Mouse (Mus musculus): ENCODE data around the gene Olfr1272.
"Not testable (repeated sequence)": the region's sequence is repeated elsewhere in the genome, so short reads cannot be mapped to it uniquely, and the experiment has no call there.

The Olfr1272 gene

GRCm38 (mm10) chr2:90292741-90293140, at the start of gene Olfr1272:
TSS of gene Olfr1272 (minus strand) at chr2:90292841.
- no peak for DNase-seq (ENCODE audit: low read depth)

DNA sequence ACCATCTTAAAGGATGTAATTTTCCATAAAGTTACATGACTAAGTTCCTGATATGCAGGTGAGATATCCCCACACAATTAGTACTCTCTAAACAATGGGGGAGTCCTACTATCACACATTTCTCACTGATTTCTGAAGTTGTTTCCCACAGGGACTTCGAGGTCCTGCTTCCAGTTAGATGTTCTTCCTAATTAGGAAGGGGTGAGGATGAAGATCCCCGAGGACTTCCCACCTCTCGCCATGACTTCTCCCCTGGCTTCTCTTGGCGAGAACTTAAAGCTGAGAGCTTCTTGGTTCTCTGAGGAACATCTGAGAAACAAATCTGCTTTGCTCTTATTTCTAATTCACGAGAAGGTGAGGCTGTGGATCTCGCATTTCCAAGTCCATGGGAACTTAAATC, 29.3 kb upstream of the Olfr1272 start, which contains the start of gene Gm13769:
TSS of gene Gm13769 (plus strand) at position 301 of the 400 bp plus-strand sequence.
- not testable (repeated sequence) for DNase-seq (ENCODE audit: low read depth)

GRCm38 (mm10) chr2:90270932-90271331, 21.7 kb downstream of the Olfr1272 start, which contains the start of gene Olfr1271:
TSS of gene Olfr1271 (minus strand) at chr2:90271032.
- no peak for DNase-seq (ENCODE audit: low read depth)

- no peak for DNase-seq (ENCODE audit: low read depth)
These were observed 35.1 kb downstream of the Olfr1272 start, which contains the start of gene Olfr142 for GRCm38 (mm10) chr2:90257492-90257891. TSS of gene Olfr142 (minus strand) at chr2:90257592.
